Mouse (Mus musculus) cerebellum, adult 2 months (tissue): ENCODE data around the gene Erlec1.

Experiments
- CTCF ChIP-seq: fragments of 200-500 bp; IDR thresholded peaks from 2 replicates; pipeline ENCODE4 v1.5.1; 2011; ENCODE audit warnings: low read depth, mild to moderate bottlenecking, control low read depth, low read length, moderate library complexity, borderline replicate concordance; ENCODE audit not compliant: insufficient read depth
- POLR2A ChIP-seq: fragments of 200-500 bp; IDR thresholded peaks from 2 replicates; pipeline ENCODE4 v1.6.1; 2011; ENCODE audit warnings: low read length, control low read depth, borderline replicate concordance; ENCODE audit not compliant: insufficient read depth

DNA sequence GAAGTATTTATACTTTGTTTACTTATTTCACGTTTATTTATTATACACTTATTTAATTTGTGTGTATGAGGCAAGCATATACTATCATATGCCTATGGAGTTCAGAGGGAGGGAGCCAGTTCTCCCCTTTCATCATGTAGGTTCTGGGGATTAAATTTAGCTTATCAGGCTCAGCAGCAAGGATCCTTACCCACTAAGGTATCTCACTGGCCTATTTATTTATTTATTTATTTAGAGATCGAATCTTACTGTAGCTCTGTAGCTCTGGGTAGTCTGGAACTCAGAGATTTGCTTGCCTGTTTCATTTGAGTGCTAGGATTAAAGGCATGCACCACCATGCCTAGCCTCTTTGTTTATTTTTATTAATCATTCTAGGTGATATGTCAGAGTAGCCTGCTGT lies 44.6 kb upstream of the Erlec1 start:
- TF ChIP-seq CTCF, result no peak
- no peak for TF ChIP-seq POLR2A
